Mouse (Mus musculus) limb, embryonic 10.5 days (tissue): ENCODE data around the gene Olfr1511. TPM values are rescaled to one million over a fixed set of nuclear protein-coding genes. Genes with fewer than 3 reads are reported as not detected.
"Not testable (repeated sequence)": the region's sequence is repeated elsewhere in the genome, so short reads cannot be mapped to it uniquely, and the experiment has no call there.

Experiments
- DNase-seq: peaks from one replicate; pipeline ENCODE4 v3.0.0-alpha.2; 2017; ENCODE audit warnings: low spot score
- H3K27ac ChIP-seq: fragments of 300-500 bp; sonication (generic); 2 replicates; pipeline ENCODE4 v1.5.1; 2016; ENCODE audit warnings: mild to moderate bottlenecking
- H3K27me3 ChIP-seq: fragments of 300-500 bp; sonication (generic); 2 replicates; pipeline ENCODE4 v1.6.1; 2016; ENCODE audit warnings: low read depth, mild to moderate bottlenecking; ENCODE audit not compliant: poor library complexity, severe bottlenecking
- H3K36me3 ChIP-seq: fragments of 300-500 bp; sonication (generic); 2 replicates; pipeline ENCODE4 v1.6.1; 2016; ENCODE audit warnings: mild to moderate bottlenecking, moderate library complexity
- H3K4me1 ChIP-seq: fragments of 300-500 bp; sonication (generic); 2 replicates; pipeline ENCODE4 v1.6.1; 2016
- H3K4me3 ChIP-seq: fragments of 300-500 bp; sonication (generic); 2 replicates; pipeline ENCODE4 v1.5.1; 2016; ENCODE audit warnings: mild to moderate bottlenecking, moderate library complexity
- H3K9me3 ChIP-seq: fragments of 300-500 bp; sonication (generic); replicated peaks from 2 replicates; pipeline ENCODE4 v1.6.1; 2016; ENCODE audit warnings: mild to moderate bottlenecking
- WGBS: fragments of 180-500 bp; shearing (Covaris S2); methylation state at CpG from one replicate; pipeline ENCODE4 v1.1.7; 2016; 5-methylcytosine and 5-hydroxymethylcytosine counted together
- polyA plus RNA-seq: library from polyadenylated mRNA; unstranded; fragments of >200 nt; fragmentation: Nextera tagmentation; extraction: Ambion mirVana; gene quantifications from 2 replicates; pipeline ENCODE4 v1.2.1, GENCODE M21; 2016

Gene Olfr1511
- not detected in 2 replicates for polyA plus RNA-seq

DNA sequence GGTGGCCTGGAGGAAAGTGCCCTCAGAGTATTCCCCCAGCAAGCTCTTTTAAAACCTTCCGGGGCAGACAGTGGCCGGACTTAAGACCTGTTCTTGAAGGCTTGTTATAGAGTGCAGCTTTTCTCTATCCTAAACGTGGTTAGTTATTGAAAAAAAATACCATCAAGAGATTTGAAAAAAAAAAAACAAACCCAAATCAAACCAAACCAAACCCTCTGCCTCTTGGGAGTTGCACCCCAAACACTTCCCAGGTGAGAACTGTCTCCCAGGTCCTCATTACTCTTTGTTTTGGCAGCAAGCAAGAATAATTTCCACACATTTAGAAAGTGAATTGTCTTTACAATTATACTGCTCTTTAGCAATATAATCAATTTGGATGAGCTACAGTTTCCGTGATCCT is at the start of gene Olfr1511:
Olfr1511 (minus strand) TSS at position 101 of the 400 bp plus-strand sequence.
- DNase-seq = no peak
- no peak within 1 kb of the TSS for H3K4me3 ChIP-seq
- H3K27me3 ChIP-seq = no peaks in the 10 kb centered on the region
- no peaks in the 10 kb centered on the region for H3K4me1 ChIP-seq
- no peaks in the 10 kb centered on the region for H3K36me3 ChIP-seq
- no peak within 1 kb of the TSS for H3K27ac ChIP-seq
- 83% methylated on average over 4 of the region's 4 CpGs for WGBS
- no peaks in the 10 kb centered on the region for H3K9me3 ChIP-seq

DNA sequence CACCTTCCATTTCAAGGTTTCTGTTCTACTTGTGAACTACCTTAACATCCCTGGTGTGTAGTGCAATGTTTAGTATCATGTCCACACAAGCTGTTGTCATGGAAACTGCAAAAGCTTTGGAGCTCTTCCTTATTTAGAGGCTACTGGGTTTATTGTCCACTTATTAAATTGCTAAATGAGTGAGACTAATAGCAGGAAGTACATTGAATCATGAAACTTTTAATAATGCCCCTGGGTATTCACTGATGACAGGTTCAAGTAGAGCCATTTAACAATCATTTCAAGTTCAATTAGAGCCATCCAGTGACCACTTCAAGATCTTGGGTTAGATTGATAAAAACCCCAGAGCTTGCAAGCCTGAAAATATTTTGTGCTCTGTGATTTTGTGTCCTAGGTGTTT is 45.5 kb upstream of the Olfr1511 start, which contains the start of gene Olfr1509:
Olfr1509 (plus strand) TSS at position 301 of the 400 bp plus-strand sequence.
- no peak for DNase-seq
- no peaks in the 10 kb centered on the region for H3K27me3 ChIP-seq

DNA sequence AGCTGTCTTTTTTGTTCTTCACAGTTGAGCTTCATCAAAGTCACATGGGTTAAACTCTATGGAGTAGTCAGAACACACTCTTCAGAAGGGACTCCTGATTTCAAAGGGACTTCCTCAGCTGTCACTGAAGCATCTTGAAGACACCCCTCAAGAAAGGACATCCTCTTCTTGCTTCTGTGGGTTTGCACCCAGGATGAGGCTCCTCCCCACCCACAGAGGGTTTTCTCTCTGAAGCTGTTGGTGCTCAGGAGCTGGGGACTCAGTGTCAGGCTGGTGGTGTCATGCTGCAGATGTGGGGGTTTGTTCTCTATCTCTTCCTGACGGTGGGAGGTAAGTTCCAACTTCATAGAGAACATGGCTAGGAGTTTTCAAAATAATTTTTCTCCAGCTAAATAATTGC is 30.5 kb upstream of the Olfr1511 start:
- H3K4me3 ChIP-seq = no peak overlapping the region
- H3K27ac ChIP-seq = no peak overlapping the region
- 94% methylated on average over 1 of the region's 1 CpGs for WGBS
- H3K27me3 ChIP-seq = no peaks in the 10 kb centered on the region
- no peak for DNase-seq
- H3K4me1 ChIP-seq = no peaks in the 10 kb centered on the region
- H3K36me3 ChIP-seq = no peaks in the 10 kb centered on the region
- no peaks in the 10 kb centered on the region for H3K9me3 ChIP-seq

More for the DNA sequence above, 45.5 kb upstream of the Olfr1511 start, which contains the start of gene Olfr1509:
- Histone ChIP-seq H3K4me1 (no peaks in the 10 kb centered on the region), H3K9me3 (no peaks in the 10 kb centered on the region), H3K36me3 (no peaks in the 10 kb centered on the region), H3K4me3 (no peak within 1 kb of the TSS), H3K27ac (no peak within 1 kb of the TSS)

DNA sequence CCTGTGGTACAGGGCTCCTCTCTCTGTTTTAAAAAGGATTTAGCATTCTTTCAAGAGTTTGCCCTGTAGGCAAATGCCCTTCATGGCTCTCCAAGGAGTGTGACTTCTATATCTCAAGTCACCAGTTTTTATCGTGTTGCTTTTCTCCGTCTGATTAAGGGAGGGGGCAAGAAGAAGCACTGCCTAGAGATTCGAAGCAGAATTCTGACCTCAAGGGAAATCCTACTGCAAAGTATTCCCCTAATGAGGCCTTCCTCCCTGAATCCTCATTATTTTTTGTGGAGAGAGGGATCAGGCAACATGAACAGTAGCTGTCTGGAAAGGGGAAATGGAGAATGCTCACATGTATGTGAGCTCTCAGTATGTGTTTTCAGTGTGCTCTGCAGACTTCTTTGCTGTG is 17.1 kb upstream of the Olfr1511 start, which contains the start of gene Olfr1510:
Olfr1510 (minus strand) TSS at position 101 of the 400 bp plus-strand sequence.
- H3K27me3 ChIP-seq = no peaks in the 10 kb centered on the region
- no peaks in the 10 kb centered on the region for H3K36me3 ChIP-seq
- 91% methylated on average over 3 of the region's 3 CpGs for WGBS
- no peak within 1 kb of the TSS for H3K27ac ChIP-seq
- no peaks in the 10 kb centered on the region for H3K4me1 ChIP-seq
- DNase-seq = no peak
- H3K4me3 ChIP-seq = no peak within 1 kb of the TSS
- H3K9me3 ChIP-seq = no peaks in the 10 kb centered on the region

DNA sequence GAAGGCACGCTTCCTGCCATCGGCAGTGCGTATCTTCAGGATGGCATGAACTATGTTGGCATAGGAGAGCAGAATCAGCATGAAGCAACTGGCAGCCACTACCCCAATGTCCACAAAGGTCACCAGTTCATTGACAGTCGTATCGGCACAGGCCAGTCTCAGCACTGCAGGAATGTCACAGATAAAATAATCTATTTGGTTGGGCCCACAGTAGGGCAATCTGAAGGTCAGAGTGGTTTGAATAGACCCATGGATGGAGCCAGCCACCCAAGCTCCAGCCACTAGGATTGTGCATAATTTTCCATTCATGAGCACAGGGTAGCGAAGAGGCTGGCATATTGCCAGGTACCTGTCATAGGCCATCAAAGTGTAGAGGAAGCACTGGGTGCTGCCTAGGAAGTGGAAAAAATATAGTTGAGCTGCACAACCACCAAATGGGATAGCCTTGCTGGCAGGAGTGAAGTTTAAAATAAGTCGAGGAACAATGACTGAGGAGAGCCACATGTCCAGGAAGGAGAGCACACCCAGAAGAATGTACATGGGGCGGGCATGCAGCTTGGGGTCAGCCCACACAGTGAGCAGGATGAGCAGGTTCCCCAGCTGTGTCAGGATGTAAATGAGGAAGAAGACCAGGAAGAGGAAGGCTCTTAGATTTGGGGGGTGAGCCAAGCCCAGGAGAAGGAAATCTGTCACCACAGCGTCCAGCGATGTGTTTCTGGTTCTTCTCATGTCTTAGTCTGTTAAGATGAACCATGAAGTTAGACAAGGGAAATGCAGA is 13.2 kb upstream of the Olfr1511 start:
- H3K9me3 ChIP-seq, DNase-seq, H3K36me3 ChIP-seq, H3K27ac ChIP-seq, H3K4me3 ChIP-seq, H3K4me1 ChIP-seq, H3K27me3 ChIP-seq: not testable (repeated sequence)
- WGBS = 92% methylated on average over 7 of the region's 10 CpGs

DNA sequence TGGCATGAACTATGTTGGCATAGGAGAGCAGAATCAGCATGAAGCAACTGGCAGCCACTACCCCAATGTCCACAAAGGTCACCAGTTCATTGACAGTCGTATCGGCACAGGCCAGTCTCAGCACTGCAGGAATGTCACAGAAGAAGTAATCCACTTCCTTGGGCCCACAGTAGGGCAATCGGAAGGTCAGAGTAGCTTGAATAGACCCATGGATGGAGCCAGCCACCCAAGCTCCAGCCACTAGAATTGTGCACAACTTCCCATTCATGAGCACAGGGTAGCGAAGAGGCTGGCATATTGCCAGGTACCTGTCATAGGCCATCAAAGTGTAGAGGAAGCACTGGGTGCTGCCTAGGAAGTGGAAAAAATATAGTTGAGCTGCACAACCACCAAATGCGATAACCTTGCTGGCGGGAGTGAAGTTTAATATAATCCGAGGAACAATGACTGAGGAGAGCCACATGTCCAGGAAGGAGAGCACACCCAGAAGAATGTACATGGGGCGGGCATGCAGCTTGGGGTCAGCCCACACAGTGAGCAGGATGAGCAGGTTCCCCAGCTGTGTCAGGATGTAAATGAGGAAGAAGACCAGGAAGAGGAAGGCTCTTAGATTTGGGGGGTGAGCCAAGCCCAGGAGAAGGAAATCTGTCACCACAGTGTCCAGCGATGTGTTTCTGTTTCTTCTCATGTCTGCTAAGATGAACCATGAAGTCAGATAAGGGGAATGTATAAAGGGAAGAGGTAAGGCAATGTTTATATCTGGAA is 6.9 kb downstream of the Olfr1511 start:
- not testable (repeated sequence) for DNase-seq, H3K27ac ChIP-seq, H3K9me3 ChIP-seq, H3K4me1 ChIP-seq, H3K4me3 ChIP-seq, H3K27me3 ChIP-seq, H3K36me3 ChIP-seq
- WGBS = 91% methylated on average over 9 of the region's 9 CpGs

DNA sequence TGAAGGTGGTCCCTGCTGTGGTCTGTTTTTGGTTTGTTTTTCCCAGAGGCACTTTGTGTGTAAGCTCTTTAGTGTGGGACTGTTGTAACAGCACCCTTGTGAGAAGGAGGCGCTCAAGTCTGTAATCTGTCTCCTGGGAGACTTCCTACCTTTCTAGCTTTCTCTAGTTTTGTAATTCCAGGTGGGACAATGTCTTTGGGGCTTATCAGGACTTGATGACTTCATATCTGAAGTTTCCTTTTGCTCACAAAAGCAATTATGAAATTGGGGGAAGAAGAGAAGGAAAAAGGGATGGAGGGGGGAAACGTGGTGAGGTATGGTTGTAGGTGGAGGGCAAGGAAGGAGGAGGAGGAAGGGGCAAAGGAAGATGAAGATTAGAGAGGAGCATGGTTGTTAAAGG is 18.1 kb downstream of the Olfr1511 start, which contains the start of gene Olfr1512:
Olfr1512 (minus strand) TSS at position 101 of the 400 bp plus-strand sequence.
- no peaks in the 10 kb centered on the region for H3K4me1 ChIP-seq
- DNase-seq = no peak
- 84% methylated on average over 2 of the region's 2 CpGs for WGBS
- no peaks in the 10 kb centered on the region for H3K27me3 ChIP-seq
- H3K36me3 ChIP-seq = no peaks in the 10 kb centered on the region
- H3K9me3 ChIP-seq = no peaks in the 10 kb centered on the region
- no peak within 1 kb of the TSS for H3K4me3 ChIP-seq
- H3K27ac ChIP-seq = no peak within 1 kb of the TSS

DNA sequence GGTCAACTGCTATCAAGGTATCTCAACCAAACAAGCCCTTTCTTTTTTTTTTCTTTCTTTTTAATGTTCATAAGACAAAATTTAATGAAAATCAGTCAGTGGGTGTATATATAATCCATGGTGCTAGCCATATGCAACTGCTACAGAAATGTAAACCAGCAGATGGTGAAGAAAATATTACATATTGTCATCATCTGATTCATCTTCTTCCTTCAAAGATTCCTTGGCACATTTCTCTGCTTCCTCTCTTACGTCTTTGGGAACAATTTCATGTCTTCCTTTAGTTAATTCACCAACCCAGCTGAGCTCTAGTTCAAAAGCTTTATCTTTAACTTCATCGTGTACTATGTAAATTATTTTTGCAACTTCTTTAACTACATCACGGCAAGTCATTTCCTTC is 28.4 kb downstream of the Olfr1511 start:
- H3K27me3 ChIP-seq = no peaks in the 10 kb centered on the region
- H3K36me3 ChIP-seq = no peaks in the 10 kb centered on the region
- WGBS = 89% methylated on average over 3 of the region's 3 CpGs
- DNase-seq = no peak
- no peak overlapping the region for H3K4me3 ChIP-seq
- H3K9me3 ChIP-seq = no peaks in the 10 kb centered on the region
- no peaks in the 10 kb centered on the region for H3K4me1 ChIP-seq
- no peak overlapping the region for H3K27ac ChIP-seq

DNA sequence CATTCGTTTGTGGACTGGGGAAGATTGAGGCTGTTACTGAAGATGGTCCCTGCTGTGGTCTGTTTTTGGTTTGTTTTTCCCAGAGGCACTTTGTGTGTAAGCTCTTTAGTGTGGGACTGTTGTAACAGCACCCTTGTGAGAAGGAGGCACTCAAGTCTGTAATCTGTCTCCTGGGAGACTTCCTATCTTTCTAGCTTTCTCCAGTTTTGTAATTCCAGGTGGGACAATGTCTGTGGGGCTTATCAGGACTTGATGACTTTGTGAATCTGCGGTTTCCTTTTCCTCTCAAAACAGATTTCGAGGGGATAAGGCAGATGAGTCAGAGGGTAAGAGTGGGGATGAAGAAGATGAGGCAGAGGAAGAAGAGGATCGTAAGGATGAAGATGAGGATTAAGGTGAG is 40.9 kb downstream of the Olfr1511 start, which contains the start of gene Olfr1513:
Olfr1513 (minus strand) TSS at position 101 of the 400 bp plus-strand sequence.
- Histone ChIP-seq H3K27me3 (no peaks in the 10 kb centered on the region), H3K4me1 (no peaks in the 10 kb centered on the region), H3K9me3 (no peaks in the 10 kb centered on the region), H3K27ac (no peak within 1 kb of the TSS), H3K36me3 (no peaks in the 10 kb centered on the region), H3K4me3 (no peak within 1 kb of the TSS)
- DNase-seq = no peak
- WGBS = 72% methylated on average over 4 of the region's 4 CpGs

Other genes starting within 250 kb of the Olfr1511 start
- 78.5 and 84.5 TPM in 2 replicates for gene Supt16, start 200.0 kb downstream of the Olfr1511 start, polyA plus RNA-seq
- 43.9 and 49.6 TPM in 2 replicates for gene Chd8, start 139.6 kb downstream of the Olfr1511 start, polyA plus RNA-seq
- 49.3 and 56.6 TPM in 2 replicates for gene Tox4, start 118.2 kb downstream of the Olfr1511 start, polyA plus RNA-seq
- gene Rab2b, start 117.8 kb downstream of the Olfr1511 start, polyA plus RNA-seq = 20.8 and 21.8 TPM in 2 replicates
- 58.6 and 64.5 TPM in 2 replicates for gene Mettl3, start 92.3 kb downstream of the Olfr1511 start, polyA plus RNA-seq
- gene Sall2, start 68.6 kb downstream of the Olfr1511 start, polyA plus RNA-seq = 30.8 and 36.1 TPM in 2 replicates
- not detected in 2 replicates for gene Olfr1513, start 41.0 kb downstream of the Olfr1511 start, polyA plus RNA-seq
- not detected in 2 replicates for gene Olfr1512, start 18.2 kb downstream of the Olfr1511 start, polyA plus RNA-seq
- gene Olfr1510, start 17.0 kb upstream of the Olfr1511 start, polyA plus RNA-seq = not detected in 2 replicates
- gene Olfr1509, start 45.6 kb upstream of the Olfr1511 start, polyA plus RNA-seq = not detected in 2 replicates
- not detected in 2 replicates for gene Olfr1508, start 70.1 kb upstream of the Olfr1511 start, polyA plus RNA-seq
- gene Olfr1507, start 98.4 kb upstream of the Olfr1511 start, polyA plus RNA-seq = not detected in 2 replicates